Mouse (Mus musculus): ENCODE results near the gene Heca. TPM values are rescaled to one million over a fixed set of nuclear protein-coding genes. Genes with fewer than 3 reads are reported as not detected.
A peak's percentile ranks its signal among the peaks of the same experiment; 100 is the strongest.
"Not testable (repeated sequence)": the region's sequence is repeated elsewhere in the genome, so short reads cannot be mapped to it uniquely, and the experiment has no call there.

Heca gene
- total RNA-seq, 4 experiments from 2014 or later: 27.2 to 38.9 (median 31.8) TPM

DNA sequence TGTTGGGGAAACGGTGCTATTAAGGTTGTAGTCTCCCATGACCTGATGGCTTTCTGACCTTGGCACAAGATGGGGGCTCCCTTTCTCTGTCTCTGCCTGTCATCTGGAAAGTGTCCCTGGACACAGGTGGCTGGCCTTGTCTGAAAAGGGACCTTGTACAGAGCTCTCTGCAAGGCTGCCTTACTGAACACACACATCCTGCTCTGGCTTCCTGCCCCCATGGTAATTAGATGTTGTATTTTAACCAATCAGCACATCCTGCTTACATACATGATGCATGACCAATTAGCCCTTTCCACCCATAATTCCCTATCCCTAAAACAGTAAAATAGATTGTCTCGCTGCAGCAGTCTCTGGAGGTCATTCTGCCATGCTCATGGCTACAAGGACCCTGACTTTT lies 67.1 kb downstream of the Heca start:
- DNase-seq (ENCODE audit: low spot score): no peak

DNA sequence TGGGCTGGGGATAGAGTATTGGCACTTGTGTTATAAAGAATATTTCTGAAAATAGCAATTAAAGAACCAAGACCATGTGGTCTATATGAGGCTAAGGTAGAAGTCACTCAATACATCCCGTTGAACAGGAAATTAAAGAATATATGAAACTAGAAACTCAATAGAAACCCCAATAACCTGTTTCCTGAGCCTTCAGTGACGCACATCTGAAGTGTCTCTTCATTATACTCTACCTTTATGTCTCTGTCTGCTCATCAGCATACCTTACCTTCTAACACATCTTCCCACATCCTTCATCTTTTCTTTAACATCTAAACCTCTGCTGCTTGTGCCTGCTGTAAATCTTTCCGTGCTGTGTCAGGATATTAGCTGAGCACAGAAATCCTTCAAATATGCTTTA lies 67.8 kb downstream of the Heca start:
- DNase-seq (ENCODE audit: low spot score): no peak

DNA sequence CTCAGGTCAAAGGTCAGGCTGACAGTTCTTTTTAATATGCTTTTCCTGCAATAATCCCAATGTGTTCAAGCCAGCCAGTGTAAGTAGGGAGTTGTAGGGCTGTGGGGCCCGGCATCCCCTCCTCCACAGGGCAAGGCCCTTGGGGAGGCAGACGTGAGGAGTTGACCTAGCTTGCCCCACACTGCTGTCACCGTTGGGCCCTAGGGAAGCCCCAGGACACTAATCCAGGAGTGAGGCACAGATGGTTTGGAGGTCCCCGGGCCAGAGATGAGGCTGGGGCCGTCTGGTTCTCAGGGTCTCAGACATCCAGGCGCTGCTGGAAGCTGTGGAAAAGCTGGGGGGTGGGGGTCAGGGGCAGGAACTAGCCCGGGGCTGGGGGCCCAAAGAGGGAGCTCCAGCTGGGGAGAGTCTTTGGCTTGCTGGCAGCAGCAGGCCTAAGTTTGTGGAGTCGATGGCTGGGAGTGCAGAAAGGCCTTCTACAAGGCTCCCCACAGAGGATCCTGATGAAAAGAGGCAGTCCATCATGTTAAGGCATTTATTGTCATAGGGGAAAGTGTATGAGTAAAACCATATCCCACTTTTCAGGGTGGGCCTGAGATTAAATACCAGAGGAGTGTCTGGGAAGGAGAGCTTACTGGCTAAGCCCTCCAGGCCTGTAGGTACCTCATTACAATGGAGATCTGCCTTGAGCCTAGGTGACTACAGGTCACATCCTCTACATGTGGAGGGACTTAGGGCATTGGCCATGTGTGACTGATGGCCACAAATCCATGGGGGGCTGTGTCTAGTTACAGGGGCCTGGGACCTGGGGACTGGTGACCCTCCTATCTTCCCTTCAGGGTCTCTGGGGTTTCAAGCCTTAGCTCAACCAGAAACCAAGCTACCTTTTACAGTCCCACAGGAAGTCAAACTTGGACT lies 69.6 kb downstream of the Heca start:
- no peak for DNase-seq (ENCODE audit: low spot score)

DNA sequence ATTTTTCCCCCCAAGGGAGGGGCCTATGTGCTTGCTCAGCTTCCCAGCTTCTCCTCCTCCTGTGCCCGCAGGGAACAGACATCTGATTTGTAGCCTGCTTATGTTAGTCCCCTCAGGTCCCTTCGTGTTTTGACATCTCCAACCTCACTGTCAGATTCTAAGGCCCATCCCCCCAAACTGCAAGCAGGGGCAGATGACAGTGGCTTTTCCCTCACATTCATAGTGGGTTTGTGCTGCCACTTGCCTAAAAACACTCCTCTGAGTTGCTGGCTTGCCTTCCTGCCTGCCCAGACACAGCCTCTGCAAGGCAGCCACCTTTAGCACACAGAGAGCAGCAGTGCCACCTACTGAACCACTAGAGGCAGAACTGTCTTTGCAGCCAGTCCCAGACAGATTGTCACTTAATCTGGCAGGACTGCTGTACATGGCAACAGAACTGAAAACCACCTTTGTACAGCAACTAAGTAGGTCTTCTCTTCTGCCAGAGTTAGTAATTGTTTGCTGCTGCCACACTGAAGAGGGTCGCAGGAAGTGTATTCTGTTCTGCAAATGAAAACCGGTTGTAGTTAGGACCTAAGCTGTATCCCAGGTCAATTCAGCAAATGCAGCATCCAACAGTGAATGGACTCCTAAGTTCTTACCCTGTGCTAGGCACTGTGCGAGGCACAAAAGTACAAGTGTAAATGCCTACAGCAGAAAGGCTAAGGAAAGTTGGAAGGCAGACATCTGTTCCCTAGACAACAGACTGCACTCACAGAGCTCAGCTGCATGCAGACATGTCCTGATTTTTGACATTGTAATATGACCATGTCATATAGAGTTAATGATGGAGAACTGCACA lies 77.8 kb downstream of the Heca start:
- DNase-seq (ENCODE audit: low spot score): peak; percentile 65

DNA sequence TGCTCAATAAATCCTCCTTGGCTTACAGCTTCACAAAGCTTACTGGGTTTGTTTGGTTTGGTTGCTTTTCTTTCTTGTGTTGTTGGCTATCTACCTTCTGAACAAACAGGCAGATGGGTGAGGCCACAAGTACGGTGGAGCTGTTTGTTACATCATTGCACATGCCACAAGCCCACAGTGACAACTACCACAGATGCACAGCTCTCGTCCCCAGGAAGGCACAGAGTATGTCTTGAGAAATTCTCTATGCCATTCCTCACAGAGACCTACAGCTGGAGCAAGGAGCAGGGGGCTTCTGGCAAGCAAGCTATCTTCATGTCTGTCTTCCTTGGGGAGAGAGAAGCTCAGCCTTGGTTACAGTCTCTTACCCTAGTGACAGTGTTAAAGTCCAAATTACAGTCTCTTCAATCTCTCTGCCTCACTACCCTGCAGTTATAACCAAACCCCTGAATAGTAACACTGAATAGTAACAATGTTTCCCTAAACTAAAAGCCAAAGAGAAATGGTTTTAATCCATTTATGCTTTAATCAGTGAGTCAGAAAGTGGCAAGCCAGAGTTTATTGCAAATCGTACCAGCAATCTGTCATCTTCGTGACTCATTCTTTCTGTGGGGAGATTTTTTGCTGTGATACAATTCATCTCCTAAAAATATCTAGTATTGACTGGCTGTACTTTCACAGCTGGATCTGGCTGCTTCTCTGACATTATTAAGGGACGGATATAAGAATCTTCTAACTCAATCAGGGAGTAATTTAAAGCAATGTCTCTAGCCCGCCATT lies 87.0 kb downstream of the Heca start:
- DNase-seq (ENCODE audit: low spot score): no peak

DNA sequence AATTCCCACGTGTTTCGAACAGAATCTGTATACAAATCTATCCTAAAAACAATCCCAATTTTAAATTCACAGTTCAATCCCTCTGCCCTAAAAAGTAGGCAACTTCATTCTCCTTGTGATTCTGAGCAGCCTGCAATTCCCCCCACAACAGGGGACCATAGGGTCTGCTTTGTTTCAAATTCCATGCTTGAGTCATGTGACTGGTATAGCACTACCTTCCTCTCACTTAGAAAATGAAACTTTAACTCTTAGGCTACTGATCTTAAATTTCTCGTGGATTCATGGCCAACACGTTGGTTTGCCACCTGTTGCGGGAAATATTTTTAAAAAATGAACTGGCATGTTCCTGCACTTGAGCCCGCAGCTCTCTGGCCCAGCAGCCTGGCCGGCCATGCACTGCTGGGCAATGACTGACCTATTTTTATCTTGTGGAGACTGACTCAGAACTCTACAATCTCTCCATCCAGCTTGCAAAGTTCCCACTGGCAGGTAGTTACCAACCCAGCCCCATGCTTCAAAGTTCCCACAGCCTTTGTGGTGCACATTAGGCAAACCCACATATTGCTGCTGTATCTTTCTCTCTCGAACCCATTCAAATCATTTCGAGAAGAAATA lies 90.1 kb downstream of the Heca start:
- DNase-seq (ENCODE audit: low spot score): no peak

DNA sequence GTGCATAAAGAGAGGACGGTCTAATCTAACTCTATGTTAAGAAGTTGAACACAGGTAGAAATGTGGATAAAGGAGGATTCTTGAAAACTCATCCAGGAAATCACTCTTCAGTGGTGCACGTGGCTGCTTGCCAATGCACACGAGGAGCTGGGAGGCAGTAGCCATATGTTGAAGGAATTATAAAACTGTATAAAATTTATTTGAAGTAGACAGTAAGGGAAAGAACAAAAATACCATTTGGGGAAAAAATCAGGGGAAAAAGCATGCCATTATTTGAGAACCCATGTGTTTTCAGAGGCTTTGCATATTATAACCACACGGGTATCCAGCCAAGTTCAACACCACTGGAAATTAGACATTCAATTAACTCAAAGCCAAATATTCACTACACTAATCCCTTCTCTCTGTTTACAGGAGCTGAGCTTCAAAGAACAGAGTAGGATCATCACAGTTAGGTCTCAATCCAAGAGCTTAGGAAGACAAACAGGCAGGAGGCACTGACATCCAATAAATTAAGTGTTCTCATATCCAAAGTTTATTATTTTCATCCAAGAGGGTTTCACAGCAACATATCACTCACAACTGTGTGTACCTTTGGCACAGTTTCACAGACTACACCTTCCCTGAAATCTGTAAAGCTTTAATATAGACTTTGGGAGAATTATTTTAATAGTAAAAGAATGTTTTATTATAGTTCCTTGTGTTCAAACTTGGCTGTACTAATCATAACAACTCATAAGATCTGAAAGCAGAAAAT lies 102.9 kb downstream of the Heca start:
- DNase-seq (ENCODE audit: low spot score): no peak

DNA sequence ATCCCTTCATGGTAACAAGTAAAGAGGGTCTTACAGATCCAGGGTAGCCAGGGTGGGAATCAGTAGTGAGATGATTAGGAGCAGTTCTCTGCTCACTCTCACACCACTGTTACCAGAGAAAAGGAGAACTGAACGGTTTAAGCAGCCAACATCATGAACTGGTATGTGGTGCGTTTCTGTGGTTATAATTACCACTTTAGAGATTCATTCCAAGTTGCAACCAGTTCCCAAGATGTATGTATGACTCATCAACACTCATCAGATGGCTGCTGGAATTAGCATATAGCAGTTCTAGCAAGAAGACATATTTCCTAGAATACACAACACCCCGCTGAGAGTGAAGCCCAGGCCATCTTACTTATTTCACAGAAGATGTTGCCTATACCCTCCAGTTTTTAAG lies 105.8 kb downstream of the Heca start:
- no peak for DNase-seq (ENCODE audit: low spot score)

DNA sequence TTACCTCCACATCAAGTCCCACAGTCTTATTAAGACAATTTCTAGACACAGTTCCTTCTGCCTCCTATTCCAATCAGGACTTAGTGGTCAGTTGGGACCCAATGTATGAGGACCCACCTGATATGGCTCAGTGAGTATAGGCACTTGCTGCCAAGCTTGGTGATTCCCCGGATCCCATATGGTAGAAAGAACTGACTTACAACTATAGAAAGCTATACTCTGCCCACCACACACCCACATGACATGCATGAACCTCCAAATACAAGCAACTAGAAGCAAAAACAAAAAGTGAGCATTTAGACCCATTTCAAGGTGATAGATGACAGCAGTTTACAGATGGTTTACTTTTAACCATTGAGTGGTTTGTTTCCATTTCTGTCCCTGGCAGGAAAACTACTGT lies 111.6 kb downstream of the Heca start:
- no peak for DNase-seq (ENCODE audit: low spot score)

DNA sequence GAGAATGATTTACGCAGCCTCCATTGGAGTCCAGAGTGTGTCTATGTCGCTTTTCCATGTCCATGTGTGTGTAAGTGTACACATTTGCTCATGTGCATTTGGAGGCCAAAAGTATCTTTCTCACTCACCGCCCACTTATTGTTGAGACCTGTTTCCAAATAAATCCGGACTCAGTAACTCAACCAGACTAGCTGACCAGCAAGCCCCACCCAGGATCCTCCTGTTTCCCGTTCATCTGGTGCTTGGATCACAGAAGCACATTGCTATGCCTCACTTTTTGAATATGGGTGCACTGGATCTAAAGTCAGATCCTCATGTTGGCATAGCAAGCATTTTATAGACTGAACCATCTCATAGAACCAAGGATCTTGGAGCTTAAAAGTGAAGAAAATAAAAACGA lies 112.8 kb downstream of the Heca start:
- DNase-seq (ENCODE audit: low spot score): peak; percentile 53

DNA sequence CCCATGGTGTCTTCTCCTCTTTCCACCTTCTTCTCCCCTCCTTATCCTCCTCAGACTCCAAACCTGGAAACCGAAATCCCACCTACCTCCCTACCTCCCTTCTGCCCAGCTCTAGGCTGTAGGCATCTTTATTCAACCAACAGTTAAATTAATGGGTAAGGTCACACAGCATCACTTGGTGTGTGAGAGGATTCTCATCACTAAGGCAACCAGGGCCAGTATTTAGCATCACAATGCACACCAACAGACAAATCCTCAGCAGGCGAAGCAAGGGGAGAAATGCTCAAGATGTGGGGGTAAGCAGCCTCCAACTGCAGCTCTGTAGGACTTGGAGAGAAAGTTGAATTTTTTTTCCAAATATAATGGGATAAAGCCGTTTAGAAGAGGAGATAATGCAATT lies 116.8 kb downstream of the Heca start:
- DNase-seq (ENCODE audit: low spot score): no peak

DNA sequence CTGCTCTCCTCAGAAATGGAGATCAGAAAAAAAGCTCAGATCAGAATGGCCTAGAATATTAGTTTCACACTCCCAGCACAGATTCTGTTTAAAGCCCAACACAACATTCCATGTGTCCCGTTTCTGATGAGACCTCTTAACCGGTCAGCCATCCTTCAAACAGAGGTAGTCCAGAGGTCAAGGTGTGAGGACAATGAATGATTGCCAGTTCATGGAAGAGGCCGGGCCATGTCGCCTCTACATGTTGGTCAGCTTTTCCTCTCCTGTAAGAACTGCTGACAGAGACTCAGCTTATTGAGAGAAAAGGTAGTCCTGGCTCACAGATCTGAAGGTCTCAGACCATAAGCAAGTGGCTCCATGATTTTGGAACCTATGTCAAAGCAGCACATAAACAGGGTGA lies 118.7 kb downstream of the Heca start:
- DNase-seq (ENCODE audit: low spot score): no peak

DNA sequence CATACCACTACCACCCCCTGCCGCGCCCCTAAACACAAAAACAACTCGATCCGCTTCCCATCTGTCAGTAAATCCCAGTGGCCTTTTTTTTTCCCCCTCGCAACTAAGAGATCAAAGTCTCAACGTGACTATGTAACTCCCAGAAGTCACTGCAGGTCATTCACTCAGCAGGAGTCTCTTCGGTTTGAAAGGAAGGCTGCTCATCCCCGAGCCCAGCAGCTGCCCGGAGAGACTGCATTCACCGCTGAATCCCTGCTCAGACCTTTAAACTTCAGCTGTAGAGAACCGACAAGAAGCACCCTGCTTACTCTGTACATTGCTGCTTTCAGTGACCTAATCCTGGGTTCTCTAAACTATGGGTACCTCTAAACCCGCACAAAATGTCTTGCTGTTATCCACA lies 120.5 kb downstream of the Heca start:
- no peak for DNase-seq (ENCODE audit: low spot score)

DNA sequence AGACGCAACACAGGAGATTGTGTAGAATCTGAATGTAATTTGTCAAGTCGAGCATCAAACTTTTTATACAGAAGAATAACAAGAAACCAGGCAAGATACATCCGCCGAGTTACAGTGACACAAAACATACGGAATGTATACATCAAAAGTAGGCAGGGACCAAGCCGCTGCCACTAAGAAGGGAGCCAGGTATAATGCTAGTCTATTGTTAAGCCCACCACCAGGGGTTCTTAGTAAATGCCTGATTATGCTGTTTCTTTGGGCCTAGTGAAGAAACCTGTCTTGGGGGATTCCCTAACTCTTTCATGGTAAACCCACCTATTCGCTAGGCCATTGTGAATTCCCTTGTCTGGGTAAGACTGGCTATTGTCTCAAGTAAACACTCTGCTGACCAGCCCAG lies 127.4 kb downstream of the Heca start:
- not testable (repeated sequence) for DNase-seq (ENCODE audit: low spot score)

Other genes starting within 250 kb of the Heca start
- 10 to 100 TPM; 35.4 to 53.6 (median 45.5) TPM for gene Cited2, start 224.8 kb downstream of the Heca start, total RNA-seq (2022)
- gene Txlnb, start 151.8 kb downstream of the Heca start, total RNA-seq (2022): 100 to 1,000 TPM; 388 to 469 (median 414) TPM
- 10 to 100 TPM; 21.4 to 36.3 (median 25.7) TPM for gene Abracl, start 75.2 kb upstream of the Heca start, total RNA-seq (2022)
- gene Reps1, start 107.8 kb upstream of the Heca start, total RNA-seq (2022): 10 to 100 TPM; 27.0 to 30.8 (median 29.0) TPM